8 mouse cellular contexts compared by ENCODE assay signal in the genomic region with DNA sequence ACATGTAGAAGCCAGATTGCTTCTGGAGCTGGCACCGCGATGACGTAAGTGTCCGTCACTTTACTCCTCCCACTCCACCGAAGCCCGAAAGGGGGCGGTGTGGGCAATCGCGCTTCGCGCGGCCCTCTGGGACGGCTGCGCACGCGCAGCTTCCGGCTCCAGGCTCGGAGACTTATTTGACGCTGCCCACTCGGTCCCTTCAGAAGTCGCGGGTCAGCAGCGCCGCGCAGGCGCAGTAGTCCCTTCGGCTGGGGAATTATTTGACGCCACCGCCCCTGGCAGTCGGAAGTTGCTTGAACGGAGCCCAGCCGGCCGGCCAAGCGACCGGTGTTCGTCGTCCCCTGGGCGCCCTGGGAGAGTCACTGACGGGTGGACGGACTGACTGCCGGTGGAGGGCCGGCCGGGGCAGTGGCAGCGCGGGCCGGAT. TPM values are rescaled to one million over a fixed set of nuclear protein-coding genes. Genes with fewer than 3 reads are reported as not detected.
DNase-seq lines count a peak whose midpoint lies in the region; ATAC-seq lines count a peak whose summit lies in the region.

A gene (plus strand): TSS at position 254 of the 427 bp plus-strand sequence.

- WGBS in hindbrain, embryonic 15.5 days = under 1% methylated on average over 46 of the region's 46 CpGs

- H3K9me3 ChIP-seq in hindbrain, embryonic 15.5 days = no peaks in the 10 kb centered on the region

- H3K36me3 ChIP-seq in hindbrain, embryonic 15.5 days = no peaks in the 10 kb centered on the region

- H3K27ac ChIP-seq in hindbrain, embryonic 15.5 days (replicated peaks) = peak within 1 kb of the TSS; percentile 91

- peak within 1 kb of the TSS; percentile 89 for H3K4me2 ChIP-seq in hindbrain, embryonic 15.5 days

- H3K4me3 ChIP-seq in hindbrain, embryonic 15.5 days = peak within 1 kb of the TSS; percentile 89

- DNase-seq in T-cell, adult 2 months (ENCODE audit: low spot score) = peak; percentile 99
- peak; percentile 99 for DNase-seq in cerebellum, postnatal 36 days
- peak; percentile 99 for DNase-seq in frontal cortex, postnatal 36 days (ENCODE audit: low spot score in 2 of 2)
- peak; percentile 98 for DNase-seq in left cerebral cortex, adult 11 months (ENCODE audit: low spot score)
- peak; percentile 99 for DNase-seq in lung, postnatal 4 days
- DNase-seq in retina, postnatal 7 days (ENCODE audit: low read depth, low spot score) = peak; percentile 97
- peak; percentile 98 for DNase-seq in urinary bladder, adult 2 months (ENCODE audit: low spot score)

- H3K27me3 ChIP-seq in hindbrain, embryonic 15.5 days = no peaks in the 10 kb centered on the region

- H3K9ac ChIP-seq in hindbrain, embryonic 15.5 days = peak within 1 kb of the TSS; percentile 89

- ATAC-seq in hindbrain, embryonic 15.5 days (ENCODE audit: low FRiP score, low read depth) = peak; percentile 92

- H3K4me1 ChIP-seq in hindbrain, embryonic 15.5 days (replicated peaks) = peaks cover 35% of the 10 kb centered on the region

RNA-seq across cellular contexts. Expression of the gene that starts here (rescaled TPM):
- polyA plus RNA-seq in hindbrain, embryonic 15.5 days (2015; fragmentation: Nextera tagmentation; extraction: Ambion mirVana) = 25.1 and 26.3 TPM in 2 replicates
- polyA plus RNA-seq in urinary bladder, adult 2 months (2012; rRNA removed) = 25.8 and 25.9 TPM in 2 replicates

Comparison
In these comparisons a context has a peak if more than half of its experiments do, and no peak if none do; other contexts are left out.
1. Peak in every context shown above with its lines: DNase-seq, ATAC-seq, H3K4me3 ChIP-seq and H3K27ac ChIP-seq.